Mouse (Mus musculus) G1E (cell line): ENCODE results near the gene Fam189a1.

ENCODE experiments used
- CTCF ChIP-seq: IDR thresholded peaks from 2 replicates; pipeline ENCODE4 v1.5.1; 2012; ENCODE audit warnings: low read depth, low read length, inconsistent platforms, mixed read lengths
- GATA1 ChIP-seq: IDR thresholded peaks from 2 replicates; pipeline ENCODE4 v1.6.1; 2012; ENCODE audit warnings: borderline replicate concordance, low read length, inconsistent platforms, mixed read lengths
- POLR2AphosphoS5 ChIP-seq: IDR thresholded peaks from 2 replicates; pipeline ENCODE4 v1.6.1; 2012; ENCODE audit warnings: low read depth, low read length, inconsistent platforms; ENCODE audit not compliant: insufficient replicate concordance
- TAL1 ChIP-seq: conservative IDR thresholded peaks from 2 replicates; pipeline ENCODE4 v1.6.1; 2012; ENCODE audit warnings: low read depth, low read length, inconsistent platforms, mixed read lengths

- no peak for TF ChIP-seq CTCF
- no peak for TF ChIP-seq TAL1
- TF ChIP-seq POLR2AphosphoS5, result no peak
- no peak for TF ChIP-seq GATA1
Measured at GRCm38 (mm10) chr7:65156514-65156911, at the start of gene Fam189a1.
